Mouse (Mus musculus): ENCODE results near the gene Megf11.
"Not testable (repeated sequence)": the region's sequence is repeated elsewhere in the genome, so short reads cannot be mapped to it uniquely, and the experiment has no call there.

Gene Megf11

GRCm38 (mm10) chr9:64645462-64645861 is 260.0 kb downstream of the Megf11 start:
- DNase-seq (ENCODE audit: low spot score in 2 of 2): no peak

GRCm38 (mm10) chr9:64649393-64649792 is 264.0 kb downstream of the Megf11 start:
- no peak for DNase-seq (ENCODE audit: low spot score in 2 of 2)

GRCm38 (mm10) chr9:64649892-64650291 is 264.5 kb downstream of the Megf11 start:
- DNase-seq (ENCODE audit: low spot score in 2 of 2): no peak

GRCm38 (mm10) chr9:64651181-64651580 is 265.8 kb downstream of the Megf11 start:
- DNase-seq (ENCODE audit: low spot score in 2 of 2): no peak

GRCm38 (mm10) chr9:64651689-64652088 is 266.3 kb downstream of the Megf11 start:
- no peak for DNase-seq (ENCODE audit: low spot score in 2 of 2)

GRCm38 (mm10) chr9:64652138-64652537 is 266.7 kb downstream of the Megf11 start:
- no peak for DNase-seq (ENCODE audit: low spot score in 2 of 2)

- no peak for DNase-seq (ENCODE audit: low spot score in 2 of 2)
Observed at GRCm38 (mm10) chr9:64652841-64653361, 267.5 kb downstream of the Megf11 start.

- DNase-seq (ENCODE audit: low spot score in 2 of 2): no peak
Observed at GRCm38 (mm10) chr9:64654723-64655122, 269.3 kb downstream of the Megf11 start.

GRCm38 (mm10) chr9:64656613-64657012 is 271.2 kb downstream of the Megf11 start:
- DNase-seq (ENCODE audit: low spot score in 2 of 2): no peak

- DNase-seq (ENCODE audit: low spot score in 2 of 2): no peak
Observed at GRCm38 (mm10) chr9:64660222-64660621, 274.8 kb downstream of the Megf11 start.

- DNase-seq (ENCODE audit: low spot score in 2 of 2): no peak
Observed at GRCm38 (mm10) chr9:64664612-64665011, 279.2 kb downstream of the Megf11 start.

- no peak for DNase-seq (ENCODE audit: low spot score in 2 of 2)
Observed at GRCm38 (mm10) chr9:64666549-64666948, 281.1 kb downstream of the Megf11 start.

GRCm38 (mm10) chr9:64667513-64667912 is 282.1 kb downstream of the Megf11 start:
- no peak for DNase-seq (ENCODE audit: low spot score in 2 of 2)

- DNase-seq (ENCODE audit: low spot score in 2 of 2): no peak
Observed at GRCm38 (mm10) chr9:64668001-64668400, 282.6 kb downstream of the Megf11 start.

GRCm38 (mm10) chr9:64671341-64672319 is 286.2 kb downstream of the Megf11 start:
- DNase-seq (ENCODE audit: low spot score in 2 of 2): not testable (repeated sequence)

- no peak for DNase-seq (ENCODE audit: low spot score in 2 of 2)
Observed at GRCm38 (mm10) chr9:64687122-64688014, 301.9 kb downstream of the Megf11 start.

- peak in 1 of 2 experiments; percentile 12 for DNase-seq (ENCODE audit: low spot score in 2 of 2)
Observed at GRCm38 (mm10) chr9:64688015-64688394, 302.6 kb downstream of the Megf11 start.

- DNase-seq (ENCODE audit: low spot score in 2 of 2): no peak
Observed at GRCm38 (mm10) chr9:64690771-64691170, 305.3 kb downstream of the Megf11 start.

- no peak for DNase-seq (ENCODE audit: low spot score in 2 of 2)
Observed at GRCm38 (mm10) chr9:64691176-64691575, 305.8 kb downstream of the Megf11 start.

- no peak for DNase-seq (ENCODE audit: low spot score in 2 of 2)
Observed at GRCm38 (mm10) chr9:64693094-64693493, 307.7 kb downstream of the Megf11 start.

- DNase-seq (ENCODE audit: low spot score in 2 of 2): no peak
Observed at GRCm38 (mm10) chr9:64695266-64695665, 309.8 kb downstream of the Megf11 start.

GRCm38 (mm10) chr9:64696404-64696803 is 311.0 kb downstream of the Megf11 start:
- DNase-seq (ENCODE audit: low spot score in 2 of 2): no peak

Data from spleen, postnatal 36 days (tissue).